Mouse (Mus musculus): ENCODE measurements around the gene Calu. TPM values are rescaled to one million over a fixed set of nuclear protein-coding genes. Genes with fewer than 3 reads are reported as not detected.

The Calu gene
- total and polyA plus RNA-seq, 3 experiments = 107 to 161 (median 112) TPM

DNA sequence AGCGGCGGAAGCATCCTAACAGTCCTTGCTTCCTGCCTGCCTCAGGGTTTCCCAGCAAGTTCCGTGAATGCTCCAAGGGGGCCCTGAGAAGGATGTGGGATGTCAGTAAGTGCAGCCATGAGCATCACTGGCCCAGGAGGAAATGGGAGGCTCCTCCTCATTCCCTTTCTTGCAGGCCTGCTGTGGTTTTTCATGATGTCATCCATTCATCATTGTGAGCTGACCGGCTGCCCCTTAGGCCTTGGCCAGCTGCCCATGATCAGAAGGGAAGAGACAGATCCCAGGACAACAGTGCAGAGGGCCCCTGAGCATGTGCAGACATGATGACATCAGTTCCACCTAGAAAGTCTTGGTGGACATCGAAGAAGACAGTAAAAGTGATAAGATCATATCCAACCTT is 29.0 kb upstream of the Calu start, which contains the start of gene Fam71f1:
Gene Fam71f1 (plus strand): TSS at position 262 of the 400 bp plus-strand sequence.
- no peak for DNase-seq (ENCODE audit: extremely low read depth)
- Histone ChIP-seq H3K4me3 (replicated peaks in 1 of 3; ENCODE audit: low read depth in 2 of 3, low read length in 2 of 3, poor library complexity in 1 of 3) (no peak within 1 kb of the TSS), H3K9ac (ENCODE audit: insufficient read depth, low read depth) (no peak within 1 kb of the TSS), H3K4me2 (ENCODE audit: insufficient read depth, low read depth, poor library complexity, severe bottlenecking) (no peak within 1 kb of the TSS), H3K27me3 (replicated peaks) (peaks cover 43% of the 10 kb centered on the region), H3K4me1 (ENCODE audit: control insufficient read depth in 1 of 2, insufficient read depth in 2 of 2) (peaks cover 10 to 23% of the 10 kb centered on the region in 2 experiments), H3K9me3 (replicated peaks; ENCODE audit: low read length) (no peaks in the 10 kb centered on the region), H3K79me2 (replicated peaks; ENCODE audit: control insufficient read depth, extremely low read depth, insufficient read depth, poor library complexity, severe bottlenecking) (no peaks in the 10 kb centered on the region), H3K36me3 (replicated peaks in 1 of 2; ENCODE audit: control insufficient read depth in 1 of 2, insufficient read depth in 1 of 2, low read length in 1 of 2) (no peaks in the 10 kb centered on the region), H3K27ac (ENCODE audit: insufficient read depth, low read depth) (no peak within 1 kb of the TSS)
- dilution Hi-C loops (cut with MboI; ENCODE audit: extremely low pct_ligation_motif_present, extremely low pct_unique_long_range_greater_than_20kb, low sequenced_read_pairs) = no loop called here
- in situ Hi-C loops (cut with MboI; ENCODE audit: low pct_ligation_motif_present, low pct_unique_long_range_greater_than_20kb, low sequenced_read_pairs) = no loop called here
- TF ChIP-seq ZC3H11A (IDR thresholded peaks at IDR 0.05; ENCODE audit: low read depth, low read length) = no peak

DNA sequence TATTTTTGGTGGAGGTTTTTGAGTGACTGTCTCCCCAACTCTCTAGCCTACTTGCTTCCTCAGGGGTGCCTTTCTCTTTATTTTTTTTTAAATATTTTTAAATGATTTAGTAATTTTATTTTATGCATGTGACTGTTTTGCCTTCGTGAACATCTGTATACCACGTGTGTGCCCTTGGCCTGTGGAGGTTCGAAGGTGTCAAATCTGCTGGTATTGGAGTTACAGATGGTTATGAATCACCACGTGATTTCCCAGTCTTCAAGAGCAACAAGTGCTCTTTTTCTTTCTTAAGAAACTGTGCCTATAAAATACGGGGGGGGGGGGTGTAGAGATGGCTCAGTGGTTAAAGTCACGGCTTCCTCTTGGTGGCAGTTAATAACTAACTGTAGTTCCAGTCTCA is 26.3 kb upstream of the Calu start:
- H3K4me1 ChIP-seq (ENCODE audit: control insufficient read depth in 1 of 2, insufficient read depth in 2 of 2) = peaks cover 6 to 11% of the 10 kb centered on the region in 2 experiments
- TF ChIP-seq POLR2AphosphoS2 (IDR thresholded peaks at IDR 0.05; ENCODE audit: low read depth, low read length) (no peak), MXI1 (IDR thresholded peaks at IDR 0.05; ENCODE audit: low read depth, low read length) (no peak), UBTF (IDR thresholded peaks at IDR 0.05; ENCODE audit: low read depth, low read length) (no peak), USF2 (conservative IDR thresholded peaks at IDR 0.05; ENCODE audit: low read depth, low read length) (no peak), NRF1 (IDR thresholded peaks at IDR 0.05; ENCODE audit: low read depth, low read length) (no peak)
- H3K79me2 ChIP-seq (replicated peaks; ENCODE audit: control insufficient read depth, extremely low read depth, insufficient read depth, poor library complexity, severe bottlenecking) = no peaks in the 10 kb centered on the region
- H3K27ac ChIP-seq (ENCODE audit: insufficient read depth, low read depth) = no peak overlapping the region
- no peak overlapping the region for H3K4me2 ChIP-seq (ENCODE audit: insufficient read depth, low read depth, poor library complexity, severe bottlenecking)
- no peak overlapping the region for H3K9ac ChIP-seq (ENCODE audit: insufficient read depth, low read depth)
- no peak overlapping the region for H3K4me3 ChIP-seq (replicated peaks in 1 of 3; ENCODE audit: low read depth in 2 of 3, low read length in 2 of 3, poor library complexity in 1 of 3)
- dilution Hi-C loops (cut with MboI; ENCODE audit: extremely low pct_ligation_motif_present, extremely low pct_unique_long_range_greater_than_20kb, low sequenced_read_pairs) = no loop called here
- no peaks in the 10 kb centered on the region for H3K9me3 ChIP-seq (replicated peaks; ENCODE audit: low read length)
- no peaks in the 10 kb centered on the region for H3K36me3 ChIP-seq (replicated peaks in 1 of 2; ENCODE audit: control insufficient read depth in 1 of 2, insufficient read depth in 1 of 2, low read length in 1 of 2)
- peaks cover 63% of the 10 kb centered on the region for H3K27me3 ChIP-seq (replicated peaks)
- no peak for DNase-seq (ENCODE audit: extremely low read depth)
- in situ Hi-C loops (cut with MboI; ENCODE audit: low pct_ligation_motif_present, low pct_unique_long_range_greater_than_20kb, low sequenced_read_pairs) = no loop called here

DNA sequence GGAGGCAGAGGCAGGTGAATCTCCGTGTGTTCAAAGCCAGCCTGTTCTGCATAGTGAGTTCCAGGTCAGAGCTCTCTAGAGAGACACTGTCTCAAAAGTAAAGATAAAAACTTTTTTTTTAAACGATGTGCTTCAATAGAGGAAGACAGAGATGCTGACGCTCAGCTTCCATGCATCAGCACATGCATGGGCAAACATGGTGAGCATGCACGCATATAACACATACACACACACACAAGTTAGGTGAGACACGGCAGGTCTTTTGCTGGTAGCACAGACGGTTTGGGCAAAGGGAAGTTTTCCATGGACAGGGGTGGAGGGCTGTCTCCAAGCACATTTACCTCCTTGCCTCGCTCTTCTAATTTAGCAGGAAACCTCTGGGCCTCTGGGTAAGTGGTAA is 25.7 kb upstream of the Calu start:
- in situ Hi-C loops (cut with MboI; ENCODE audit: low pct_ligation_motif_present, low pct_unique_long_range_greater_than_20kb, low sequenced_read_pairs) (no loop called here), dilution Hi-C loops (cut with MboI; ENCODE audit: extremely low pct_ligation_motif_present, extremely low pct_unique_long_range_greater_than_20kb, low sequenced_read_pairs) (no loop called here)
- H3K4me1 ChIP-seq (ENCODE audit: control insufficient read depth in 1 of 2, insufficient read depth in 2 of 2) = peaks cover 6 to 11% of the 10 kb centered on the region in 2 experiments
- H3K27me3 ChIP-seq (replicated peaks) = peaks cover 69% of the 10 kb centered on the region
- DNase-seq (ENCODE audit: extremely low read depth) = no peak
- no peak overlapping the region for H3K27ac ChIP-seq (ENCODE audit: insufficient read depth, low read depth)
- no peak overlapping the region for H3K9ac ChIP-seq (ENCODE audit: insufficient read depth, low read depth)
- no peaks in the 10 kb centered on the region for H3K36me3 ChIP-seq (replicated peaks in 1 of 2; ENCODE audit: control insufficient read depth in 1 of 2, insufficient read depth in 1 of 2, low read length in 1 of 2)
- TF ChIP-seq JUN (IDR thresholded peaks at IDR 0.05; ENCODE audit: insufficient read depth, low read depth, low read length) (no peak), TBP (conservative IDR thresholded peaks at IDR 0.05; ENCODE audit: low read depth, low read length) (peak; percentile 69; the same call in 1 of the 2 replicates)
- no peak overlapping the region for H3K4me3 ChIP-seq (replicated peaks in 1 of 3; ENCODE audit: low read depth in 2 of 3, low read length in 2 of 3, poor library complexity in 1 of 3)
- no peak overlapping the region for H3K4me2 ChIP-seq (ENCODE audit: insufficient read depth, low read depth, poor library complexity, severe bottlenecking)
- no peaks in the 10 kb centered on the region for H3K79me2 ChIP-seq (replicated peaks; ENCODE audit: control insufficient read depth, extremely low read depth, insufficient read depth, poor library complexity, severe bottlenecking)
- H3K9me3 ChIP-seq (replicated peaks; ENCODE audit: low read length) = peaks cover 3% of the 10 kb centered on the region
